ENCODE assay signal across 1 mouse cellular context in genomic region chr9:62372556-62373221, GRCm38 (mm10).
TF ChIP-seq lines count a peak whose summit lies in the region.

No protein-coding gene starts in this region.

TF ChIP-seq in CH12.LX, 34 proteins besides CTCF, POLR2A, EP300 and RAD21 (continued from another document):
- TF ChIP-seq BHLHE40 (IDR thresholded peaks at IDR 0.05; ENCODE audit: low read depth, low read length) (peak; percentile 83), GABPA (IDR thresholded peaks at IDR 0.05; ENCODE audit: insufficient replicate concordance, low read depth, low read length) (no peak), NRF1 (IDR thresholded peaks at IDR 0.05; ENCODE audit: low read depth, low read length) (no peak), KAT2A (IDR thresholded peaks at IDR 0.05; ENCODE audit: insufficient replicate concordance, low read length) (0 out of 2 replicates have a peak, but pooled peaks have one; percentile 57), HCFC1 (IDR thresholded peaks at IDR 0.05; ENCODE audit: low read depth, low read length) (no peak), NELFE (IDR thresholded peaks at IDR 0.05; ENCODE audit: low read depth, low read length) (no peak), RCOR1 (conservative IDR thresholded peaks at IDR 0.05; ENCODE audit: low read depth, low read length) (peak; percentile 76)
